Mouse (Mus musculus) cerebellum, adult 2 months (tissue): Measurements from ENCODE around the gene Ifi203.
"Not testable (repeated sequence)": the region's sequence is repeated elsewhere in the genome, so short reads cannot be mapped to it uniquely, and the experiment has no call there.

ENCODE experiments used
- CTCF ChIP-seq: fragments of 200-500 bp; IDR thresholded peaks from 2 replicates; pipeline ENCODE4 v1.5.1; 2011; ENCODE audit warnings: low read depth, mild to moderate bottlenecking, control low read depth, low read length, moderate library complexity, borderline replicate concordance; ENCODE audit not compliant: insufficient read depth
- POLR2A ChIP-seq: fragments of 200-500 bp; IDR thresholded peaks from 2 replicates; pipeline ENCODE4 v1.6.1; 2011; ENCODE audit warnings: low read length, control low read depth, borderline replicate concordance; ENCODE audit not compliant: insufficient read depth

GRCm38 (mm10) chr1:173887026-173887787 lies 55.3 kb downstream of the Ifi203 start:
- TF ChIP-seq POLR2A, CTCF: not testable (repeated sequence)
